Mouse (Mus musculus) ES-E14 (cell line): ENCODE results near the gene Abhd17c.

Experiments
- CHD2 ChIP-seq: IDR thresholded peaks from 2 replicates; pipeline ENCODE4 v1.6.1; 2014; ENCODE audit warnings: mild to moderate bottlenecking, low read depth, low read length, inconsistent platforms
- HCFC1 ChIP-seq: IDR thresholded peaks from 2 replicates; pipeline ENCODE4 v1.6.1; 2012; ENCODE audit warnings: low read length, inconsistent platforms, borderline replicate concordance; ENCODE audit not compliant: insufficient read depth
- MAFK ChIP-seq: IDR thresholded peaks from 2 replicates; pipeline ENCODE4 v1.6.1; 2014; ENCODE audit warnings: mild to moderate bottlenecking, low read depth, low read length, inconsistent platforms; ENCODE audit not compliant: insufficient read depth
- ZC3H11A ChIP-seq: IDR thresholded peaks from 2 replicates; pipeline ENCODE4 v1.6.1; 2012; ENCODE audit warnings: low read depth, mild to moderate bottlenecking, inconsistent platforms, low read length, borderline replicate concordance
- ZNF384 ChIP-seq: IDR thresholded peaks from 2 replicates; pipeline ENCODE4 v1.6.1; 2012; ENCODE audit warnings: low read depth, low read length, inconsistent platforms

- TF ChIP-seq ZNF384 (no peak), CHD2 (no peak), MAFK (no peak), ZC3H11A (no peak), HCFC1 (no peak)
Measured at GRCm38 (mm10) chr7:84151960-84152334, 254 bp upstream of the Abhd17c start.
